Mouse (Mus musculus) hindbrain, embryonic 14.5 days (tissue): ENCODE results near the gene Id4. TPM values are rescaled to one million over a fixed set of nuclear protein-coding genes. Genes with fewer than 3 reads are reported as not detected.

Experiments
- ATAC-seq: fragments of 200-750 bp; cut with Nextera tagmentation; 2 replicates; pipeline ENCODE4 v1.8.0; 2017; ENCODE audit warnings: moderate number of reproducible peaks, mild to moderate bottlenecking, moderate TSS enrichment, moderate library complexity; ENCODE audit not compliant: low FRiP score
- DNase-seq: peaks from one replicate; pipeline ENCODE4 v3.0.0-alpha.2; 2015; ENCODE audit warnings: low spot score
- H3K27ac ChIP-seq: fragments of 300-500 bp; sonication (generic); 2 replicates; pipeline ENCODE4 v1.5.1; 2014; ENCODE audit warnings: mild to moderate bottlenecking, moderate library complexity
- H3K27me3 ChIP-seq: fragments of 300-500 bp; sonication (generic); 2 replicates; pipeline ENCODE4 v1.6.1; 2014; ENCODE audit warnings: mild to moderate bottlenecking, low read length, mixed read lengths; ENCODE audit not compliant: control insufficient read depth, insufficient read depth
- H3K36me3 ChIP-seq: fragments of 300-500 bp; sonication (generic); replicated peaks from 2 replicates; pipeline ENCODE4 v1.6.1; 2014; ENCODE audit not compliant: control insufficient read depth, insufficient read depth
- H3K4me1 ChIP-seq: fragments of 300-500 bp; sonication (generic); replicated peaks from 2 replicates; pipeline ENCODE4 v1.6.1; 2014; ENCODE audit warnings: antibody characterized with exemption, low read length, mixed read lengths; ENCODE audit not compliant: control insufficient read depth, insufficient read depth
- H3K4me2 ChIP-seq: fragments of 300-500 bp; sonication (generic); replicated peaks from 2 replicates; pipeline ENCODE4 v1.6.1; 2014; ENCODE audit warnings: mild to moderate bottlenecking, moderate library complexity
- H3K4me3 ChIP-seq: fragments of 300-500 bp; sonication (generic); replicated peaks from 2 replicates; pipeline ENCODE4 v1.5.1; 2014; ENCODE audit warnings: mild to moderate bottlenecking, low read length
- H3K9ac ChIP-seq: fragments of 300-500 bp; sonication (generic); 2 replicates; pipeline ENCODE4 v1.6.1; 2014
- H3K9me3 ChIP-seq: fragments of 300-500 bp; sonication (generic); 2 replicates; pipeline ENCODE4 v1.6.1; 2016; ENCODE audit warnings: low read length; ENCODE audit not compliant: control insufficient read depth
- WGBS: fragments of 180-500 bp; shearing (Covaris S2); extraction: QIAGEN DNeasy Blood & Tissue Kit; methylation state at CpG from one replicate; pipeline ENCODE4 v1.1.7; 2014; 5-methylcytosine and 5-hydroxymethylcytosine counted together
- polyA plus RNA-seq: library from polyadenylated mRNA; unstranded; fragments of >200 nt; fragmentation: Nextera tagmentation; extraction: Ambion mirVana; gene quantifications from 2 replicates; pipeline ENCODE4 v1.2.1, GENCODE M21; 2014

Id4 gene
- polyA plus RNA-seq, 1 experiment from 2014 or later: 91.5 TPM

DNA sequence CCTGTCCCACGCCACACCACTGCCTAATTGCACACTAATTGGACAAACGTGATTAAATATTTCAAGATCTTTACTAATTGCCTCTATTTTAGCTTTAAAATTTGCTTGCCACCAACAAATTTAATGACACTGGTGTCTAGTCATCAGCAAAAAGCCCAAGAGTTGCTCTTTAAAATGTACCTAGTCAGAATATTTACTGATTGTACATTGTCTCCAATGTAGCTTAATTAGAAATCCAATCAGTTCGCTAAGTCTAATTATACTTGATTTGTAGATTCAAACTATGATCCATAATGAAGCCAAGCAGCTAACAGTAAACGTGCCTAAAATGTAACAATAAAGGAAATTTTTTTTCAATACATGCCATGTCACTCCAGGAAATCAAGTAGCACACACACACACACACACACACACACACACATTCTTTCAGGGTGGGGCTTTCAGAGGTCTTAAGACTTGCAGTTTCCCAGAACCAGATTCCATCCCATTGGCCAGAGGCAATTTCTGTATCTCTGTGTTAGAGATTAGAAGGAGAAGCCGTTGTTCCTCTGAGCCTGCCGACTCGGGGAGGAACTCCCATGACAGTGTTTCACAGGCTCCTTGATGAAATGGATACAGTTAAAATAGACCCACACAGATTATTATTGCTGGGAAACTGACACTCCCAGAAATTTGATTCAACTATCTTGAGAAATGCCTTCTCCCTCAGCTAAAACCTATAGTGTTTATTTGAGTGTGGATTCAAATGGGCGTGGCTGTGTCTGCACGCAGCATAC, 24.1 kb downstream of the Id4 start:
- Histone ChIP-seq H3K4me3 (no peak overlapping the region), H3K9me3 (no peaks in the 10 kb centered on the region), H3K27ac (peak overlapping the region; percentile 1; the same call in 1 of the 2 replicates), H3K9ac (peak overlapping the region; percentile 20; the same call in 1 of the 2 replicates), H3K4me2 (no peak overlapping the region), H3K4me1 (peaks cover 27% of the 10 kb centered on the region), H3K27me3 (no peaks in the 10 kb centered on the region), H3K36me3 (no peaks in the 10 kb centered on the region)
- ATAC-seq (no peak), DNase-seq (no peak)
- 66% methylated on average over 9 of the region's 9 CpGs for WGBS

DNA sequence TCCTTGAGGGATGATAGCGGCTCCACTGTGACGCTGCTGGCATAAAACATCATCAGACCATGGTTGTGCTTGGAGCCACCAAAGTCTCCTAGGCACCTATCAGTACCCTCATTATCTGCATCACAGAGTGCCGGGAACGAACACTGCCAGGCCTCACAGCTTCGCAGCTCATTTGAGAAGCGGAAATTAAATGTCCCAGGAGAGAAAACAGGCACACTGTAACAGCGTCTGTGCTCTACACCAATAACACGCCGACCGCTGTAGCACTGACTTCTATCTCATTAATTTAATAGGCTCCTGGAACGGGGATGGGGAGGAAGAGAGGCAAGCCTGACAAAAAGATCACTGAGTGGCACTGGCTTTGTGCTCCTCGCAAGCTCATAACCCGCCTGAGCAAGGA, 29.4 kb downstream of the Id4 start:
- H3K27me3 ChIP-seq: no peaks in the 10 kb centered on the region
- no peak overlapping the region for H3K4me3 ChIP-seq
- DNase-seq: peak; percentile 79
- no peaks in the 10 kb centered on the region for H3K36me3 ChIP-seq
- peak; percentile 90 for ATAC-seq
- H3K9me3 ChIP-seq: no peaks in the 10 kb centered on the region
- peak overlapping the region; percentile 83 for H3K27ac ChIP-seq
- 19% methylated on average over 13 of the region's 13 CpGs for WGBS
- H3K9ac ChIP-seq: peak overlapping the region; percentile 43
- H3K4me2 ChIP-seq: peak overlapping the region; percentile 42
- H3K4me1 ChIP-seq: peaks cover 38% of the 10 kb centered on the region

DNA sequence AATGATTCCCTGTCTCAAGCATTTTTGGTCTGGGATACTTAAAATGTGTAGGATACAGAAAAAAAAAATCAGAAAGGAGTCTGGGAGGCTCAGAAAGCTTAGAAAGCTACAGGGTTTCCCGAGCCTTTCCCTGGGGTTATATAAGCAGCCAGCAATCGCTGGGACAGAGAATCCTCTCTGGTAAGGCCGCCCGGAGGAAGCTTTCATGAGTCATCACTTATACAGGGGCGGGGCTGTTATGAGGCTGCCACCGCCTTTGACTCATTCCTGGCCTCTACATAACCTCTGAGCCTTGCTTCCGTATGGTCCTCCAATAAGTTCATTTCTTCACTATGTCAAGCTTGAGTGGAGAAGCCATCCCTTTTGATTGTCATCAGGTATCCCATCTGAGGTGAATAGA, 53.5 kb downstream of the Id4 start:
- Histone ChIP-seq H3K4me2 (no peak overlapping the region), H3K27me3 (no peaks in the 10 kb centered on the region), H3K27ac (no peak overlapping the region), H3K4me3 (no peak overlapping the region), H3K36me3 (no peaks in the 10 kb centered on the region), H3K9me3 (no peaks in the 10 kb centered on the region), H3K4me1 (peaks cover 4% of the 10 kb centered on the region; the same call in 1 of the 2 replicates), H3K9ac (no peak overlapping the region)
- WGBS: 80% methylated on average over 7 of the region's 7 CpGs
- ATAC-seq: no peak
- no peak for DNase-seq
